Mouse (Mus musculus) lung, adult 2 months (tissue): ENCODE data around the gene Mapkbp1. TPM values are rescaled to one million over a fixed set of nuclear protein-coding genes. Genes with fewer than 3 reads are reported as not detected.

Experiments used
- DNase-seq: peaks from one replicate; pipeline ENCODE4 v3.0.0; 2022
- H3K4me1 ChIP-seq: fragments of 200-500 bp; 2 replicates; pipeline ENCODE4 v1.6.1; 2011; ENCODE audit warnings: low read length; ENCODE audit not compliant: control insufficient read depth, insufficient read depth
- H3K4me3 ChIP-seq: fragments of 200-500 bp; replicated peaks from 2 replicates; pipeline ENCODE3; 2011; ENCODE audit warnings: low read depth, mild to moderate bottlenecking, control low read depth, low read length; ENCODE audit errors: extremely low read depth
- CTCF ChIP-seq: fragments of 200-500 bp; IDR thresholded peaks from 2 replicates; pipeline ENCODE4 v1.5.1; 2011; ENCODE audit warnings: mild to moderate bottlenecking, low read length, control low read depth; ENCODE audit not compliant: insufficient read depth
- POLR2A ChIP-seq: fragments of 200-500 bp; IDR thresholded peaks from 2 replicates; pipeline ENCODE4 v1.6.1; 2011; ENCODE audit warnings: low read depth, mild to moderate bottlenecking, control low read depth, low read length, borderline replicate concordance; ENCODE audit errors: extremely low read depth
- WGBS: fragments of 180-500 bp; shearing (Covaris S2); methylation state at CpG from one replicate; pipeline ENCODE4 v1.1.7; 2018; 5-methylcytosine and 5-hydroxymethylcytosine counted together
- polyA plus RNA-seq: library from polyadenylated mRNA; depleted of rRNA; stranded (reverse); fragments of >200 nt; gene quantifications from 2 replicates; pipeline ENCODE4 v1.2.3, GENCODE M21; 2012

Gene Mapkbp1
- polyA plus RNA-seq, 1 experiment, result 37.5 TPM

GRCm38 (mm10) chr2:119988952-119989351 lies 16.5 kb downstream of the Mapkbp1 start:
- no peak for DNase-seq
- no peaks in the 10 kb centered on the region; the same call in 1 of the 2 replicates for H3K4me1 ChIP-seq
- WGBS, result 68% methylated on average over 4 of the region's 4 CpGs
- H3K4me3 ChIP-seq, result no peak overlapping the region
- TF ChIP-seq CTCF (no peak), POLR2A (no peak)

DNA sequence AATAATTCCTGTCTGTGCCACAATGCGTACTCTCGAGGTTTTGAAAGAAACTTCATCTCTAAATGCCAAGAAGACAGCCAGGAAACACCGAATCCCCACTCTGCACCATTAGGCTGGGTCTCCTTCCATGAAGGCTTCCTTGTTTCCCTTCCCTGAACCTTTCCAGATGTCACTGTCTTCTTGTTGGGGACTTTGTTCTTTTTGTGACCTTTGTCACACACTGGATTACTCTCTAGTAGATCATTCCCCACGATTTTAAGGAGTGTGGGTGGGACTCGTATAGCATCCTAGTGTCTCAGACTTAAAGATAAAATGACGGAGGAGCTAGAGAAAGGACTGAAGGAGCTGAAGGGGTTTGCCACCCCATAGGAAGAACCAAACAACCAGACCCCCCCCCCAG lies 18.4 kb downstream of the Mapkbp1 start:
- 82% methylated on average over 6 of the region's 6 CpGs for WGBS
- TF ChIP-seq POLR2A, result no peak
- no peak for TF ChIP-seq CTCF
- DNase-seq, result no peak
- peaks cover 4% of the 10 kb centered on the region; the same call in 1 of the 2 replicates for H3K4me1 ChIP-seq
- H3K4me3 ChIP-seq, result no peak overlapping the region

- no peak for TF ChIP-seq POLR2A
- TF ChIP-seq CTCF, result no peak
- Histone ChIP-seq H3K4me3 (no peak overlapping the region), H3K4me1 (peaks cover 6% of the 10 kb centered on the region)
- 76% methylated on average over 2 of the region's 2 CpGs for WGBS
- no peak for DNase-seq
Measured at GRCm38 (mm10) chr2:119992349-119992748, 19.9 kb downstream of the Mapkbp1 start.

GRCm38 (mm10) chr2:119993515-119993914 lies 21.0 kb downstream of the Mapkbp1 start:
- WGBS, result 38% methylated on average over 2 of the region's 2 CpGs
- no peak for DNase-seq
- Histone ChIP-seq H3K4me3 (no peak overlapping the region), H3K4me1 (peaks cover 6% of the 10 kb centered on the region)
- TF ChIP-seq POLR2A, result no peak
- TF ChIP-seq CTCF, result no peak

DNA sequence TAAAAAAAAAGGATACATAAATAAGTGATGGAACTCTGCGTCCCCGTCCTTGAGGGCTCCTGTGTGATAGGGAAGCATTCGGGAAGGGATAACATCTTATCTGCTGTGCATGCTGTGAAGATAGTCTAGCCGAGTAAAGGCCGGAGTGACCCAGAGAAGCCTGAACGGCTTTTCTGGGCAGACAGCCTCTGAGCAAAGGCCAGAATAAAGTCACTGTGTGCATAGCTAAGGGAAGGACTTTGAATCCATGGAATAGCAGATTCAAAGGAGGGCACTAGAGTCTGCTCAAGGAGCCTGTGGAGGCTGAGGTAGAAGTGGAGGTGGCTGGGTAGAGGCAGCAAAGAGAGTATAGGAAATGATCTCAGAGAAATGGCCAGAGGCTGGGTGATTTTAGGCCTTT lies 22.3 kb downstream of the Mapkbp1 start:
- 74% methylated on average over 6 of the region's 6 CpGs for WGBS
- Histone ChIP-seq H3K4me3 (no peak overlapping the region), H3K4me1 (peaks cover 6% of the 10 kb centered on the region)
- TF ChIP-seq CTCF (no peak), POLR2A (no peak)
- DNase-seq, result no peak

DNA sequence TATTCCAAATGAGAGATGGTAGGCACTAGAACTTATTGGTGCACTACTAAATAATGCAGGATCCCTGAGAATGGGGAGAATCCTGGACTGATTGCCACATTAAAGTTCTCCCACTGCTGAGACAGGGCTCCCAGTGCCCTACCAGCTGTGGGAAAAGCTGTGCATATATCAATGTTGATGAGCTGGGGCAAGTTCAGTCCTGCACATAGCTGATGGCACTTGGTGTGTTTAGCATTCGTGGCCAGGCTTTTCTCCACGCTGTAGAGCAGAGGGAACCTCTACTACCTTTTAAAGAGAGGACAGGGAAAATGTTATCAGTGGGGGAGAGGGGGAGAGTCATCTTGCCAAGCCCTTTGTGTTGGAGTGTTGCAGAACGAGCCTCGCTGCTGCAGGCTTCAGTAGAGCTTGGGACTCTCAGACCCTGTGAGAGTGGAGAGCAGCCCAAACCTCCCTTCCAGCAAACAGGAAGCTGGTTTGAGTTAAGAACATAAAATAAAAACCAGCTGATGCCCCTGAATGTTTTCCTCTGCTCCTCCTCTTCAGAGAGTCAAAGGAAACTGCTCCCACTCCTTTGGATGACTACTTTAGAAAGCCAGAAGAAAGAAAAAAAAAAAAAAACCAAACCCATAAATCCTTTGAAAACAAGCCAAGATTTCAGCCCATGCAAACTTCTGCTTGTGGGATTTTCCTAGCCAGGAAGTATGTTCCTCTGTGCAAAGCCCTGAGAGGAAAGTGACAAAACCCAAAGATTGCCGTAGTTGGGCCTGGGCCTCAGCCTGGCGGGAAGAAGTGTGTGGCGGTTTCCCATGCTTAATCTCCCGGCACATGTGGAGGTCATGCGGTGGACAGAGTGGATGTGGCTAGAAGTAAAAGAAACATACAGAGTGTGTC lies 23.1 kb downstream of the Mapkbp1 start:
- Histone ChIP-seq H3K4me3 (no peak overlapping the region), H3K4me1 (peaks cover 6% of the 10 kb centered on the region)
- TF ChIP-seq CTCF (no peak), POLR2A (no peak)
- no peak for DNase-seq
- WGBS, result 18% methylated on average over 9 of the region's 9 CpGs

DNA sequence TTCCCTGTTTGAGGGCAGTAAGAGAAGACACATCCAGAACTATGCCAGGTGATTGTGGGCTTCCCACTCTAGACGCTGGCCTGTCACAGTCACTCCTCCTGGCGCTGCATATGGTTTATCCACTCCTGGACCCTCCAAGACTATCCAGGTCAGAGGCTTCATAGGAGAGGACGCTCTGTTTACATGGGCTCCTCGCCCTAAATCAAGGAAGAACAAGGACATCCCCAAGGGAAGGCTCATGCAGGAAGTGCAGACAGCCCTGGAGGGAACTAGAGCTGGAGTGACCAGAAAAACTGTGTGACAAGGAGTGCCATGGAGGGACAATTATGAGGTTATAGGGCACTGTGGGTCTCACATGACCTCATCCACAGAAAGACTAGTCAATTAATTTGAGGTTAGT lies 24.9 kb downstream of the Mapkbp1 start:
- DNase-seq, result no peak
- no peak overlapping the region for H3K4me3 ChIP-seq
- 69% methylated on average over 4 of the region's 4 CpGs for WGBS
- peaks cover 13% of the 10 kb centered on the region for H3K4me1 ChIP-seq
- TF ChIP-seq POLR2A (no peak), CTCF (no peak)

DNA sequence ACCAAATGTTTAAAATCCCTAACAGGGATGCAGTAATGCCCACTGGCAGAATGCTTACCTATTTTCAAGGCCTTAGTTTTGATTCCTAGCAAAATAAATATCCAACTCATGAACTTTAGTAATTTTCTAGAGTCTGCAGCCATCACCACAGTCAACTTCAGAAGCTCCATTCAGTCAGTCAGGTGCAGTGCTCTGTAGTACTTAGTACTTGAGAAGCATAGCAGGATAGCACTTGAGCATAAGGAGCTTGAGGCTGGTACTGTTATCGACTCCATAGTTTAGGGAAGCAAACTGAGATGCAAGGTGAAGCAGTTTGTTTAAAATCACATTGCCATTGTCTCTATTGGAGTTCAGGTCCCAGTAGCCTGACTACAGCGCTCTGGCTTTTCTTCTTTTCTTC lies 27.2 kb downstream of the Mapkbp1 start:
- H3K4me3 ChIP-seq, result no peak overlapping the region
- peaks cover 15% of the 10 kb centered on the region for H3K4me1 ChIP-seq
- DNase-seq, result no peak
- no peak for TF ChIP-seq CTCF
- TF ChIP-seq POLR2A, result no peak
- WGBS, result 81% methylated on average over 2 of the region's 2 CpGs

DNA sequence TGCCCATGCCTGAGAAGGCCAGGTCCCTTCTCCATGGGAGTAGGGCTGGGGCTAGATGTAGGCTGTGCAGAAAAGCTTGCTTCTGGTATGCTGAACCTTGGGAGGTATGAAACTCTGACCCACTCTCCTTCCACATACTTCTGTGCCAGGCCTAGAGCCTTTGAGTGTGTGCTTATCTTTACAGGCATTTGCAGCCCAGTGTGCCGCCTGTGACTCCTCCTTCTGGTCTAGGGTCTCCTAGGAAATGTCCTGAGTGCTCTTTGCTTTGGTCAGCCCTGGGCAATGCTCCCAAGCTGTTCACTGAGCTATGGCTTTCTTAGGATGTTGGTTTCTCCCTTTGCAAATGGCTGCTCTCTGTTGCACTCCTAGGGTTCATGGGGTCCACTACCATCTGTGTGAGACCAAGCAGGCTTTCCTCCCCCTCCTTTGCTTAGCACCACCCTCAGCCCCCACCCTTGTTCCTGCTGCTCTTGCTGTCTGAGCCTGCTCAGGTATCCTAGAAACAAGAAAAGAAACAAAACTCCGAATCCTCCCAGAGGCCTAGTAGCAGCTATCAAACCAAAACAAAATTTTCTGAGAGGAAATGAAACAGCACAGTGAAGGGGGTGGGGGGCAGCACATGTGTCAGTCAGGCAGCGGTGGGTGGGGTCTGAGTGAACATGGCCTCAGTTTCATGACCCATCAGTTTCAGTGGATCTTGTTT lies 28.5 kb downstream of the Mapkbp1 start:
- WGBS, result 43% methylated on average over 3 of the region's 3 CpGs

More for the DNA sequence above, 28.5 kb downstream of the Mapkbp1 start:
- Histone ChIP-seq H3K4me1 (peaks cover 10% of the 10 kb centered on the region; the same call in 1 of the 2 replicates), H3K4me3 (no peak overlapping the region)
- peak; percentile 64 for DNase-seq
- TF ChIP-seq CTCF, result no peak
- no peak for TF ChIP-seq POLR2A
